Mouse (Mus musculus) heart, adult 10 weeks (tissue): Measurements from ENCODE around the gene Slc35e3. TPM values are rescaled to one million over a fixed set of nuclear protein-coding genes. Genes with fewer than 3 reads are reported as not detected.

Experiments
- polyA plus RNA-seq: library from polyadenylated mRNA; stranded (reverse); fragments of 350-450 nt; fragmentation: Illumina TruSeq; extraction: RNeasy Lipid Tissue Mini Kit (QIAGEN cat#74804); gene quantifications from one replicate; pipeline ENCODE4 v1.2.3, GENCODE M21; 2014; ENCODE audit warnings: low read depth, low replicate concordance

Gene Slc35e3
- 7.6 TPM for polyA plus RNA-seq

DNA sequence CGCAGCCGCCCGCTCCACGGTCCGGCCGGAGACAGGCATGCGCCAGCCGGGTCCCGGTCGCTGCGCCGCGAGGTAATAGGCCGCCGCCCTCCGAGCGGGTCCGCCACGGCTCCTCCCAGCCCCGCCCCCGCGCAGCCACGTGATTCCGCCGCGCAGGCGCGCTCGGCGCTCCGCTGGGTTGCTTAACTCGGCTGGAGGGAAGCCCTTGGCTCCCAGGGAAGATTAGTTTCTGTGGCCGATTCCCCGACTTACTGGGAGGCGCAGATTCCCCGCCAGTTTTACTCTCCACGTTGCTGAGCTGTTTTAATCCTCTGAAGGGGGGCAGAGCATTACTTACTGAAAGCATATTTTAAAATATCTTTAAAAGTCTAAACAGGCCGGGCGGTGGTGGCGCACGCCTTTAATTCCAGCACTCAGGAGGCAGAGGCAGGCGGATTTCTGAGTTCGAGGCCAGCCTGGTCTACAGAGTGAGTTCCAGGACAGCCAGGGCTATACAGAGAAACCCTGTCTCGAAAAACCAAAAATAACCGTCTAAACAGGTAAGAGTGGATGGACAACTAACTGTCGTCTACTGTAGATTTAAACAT, at the start of gene Slc35e3:
TSS of gene Slc35e3 (minus strand) at position 69 of the 587 bp plus-strand sequence.

DNA sequence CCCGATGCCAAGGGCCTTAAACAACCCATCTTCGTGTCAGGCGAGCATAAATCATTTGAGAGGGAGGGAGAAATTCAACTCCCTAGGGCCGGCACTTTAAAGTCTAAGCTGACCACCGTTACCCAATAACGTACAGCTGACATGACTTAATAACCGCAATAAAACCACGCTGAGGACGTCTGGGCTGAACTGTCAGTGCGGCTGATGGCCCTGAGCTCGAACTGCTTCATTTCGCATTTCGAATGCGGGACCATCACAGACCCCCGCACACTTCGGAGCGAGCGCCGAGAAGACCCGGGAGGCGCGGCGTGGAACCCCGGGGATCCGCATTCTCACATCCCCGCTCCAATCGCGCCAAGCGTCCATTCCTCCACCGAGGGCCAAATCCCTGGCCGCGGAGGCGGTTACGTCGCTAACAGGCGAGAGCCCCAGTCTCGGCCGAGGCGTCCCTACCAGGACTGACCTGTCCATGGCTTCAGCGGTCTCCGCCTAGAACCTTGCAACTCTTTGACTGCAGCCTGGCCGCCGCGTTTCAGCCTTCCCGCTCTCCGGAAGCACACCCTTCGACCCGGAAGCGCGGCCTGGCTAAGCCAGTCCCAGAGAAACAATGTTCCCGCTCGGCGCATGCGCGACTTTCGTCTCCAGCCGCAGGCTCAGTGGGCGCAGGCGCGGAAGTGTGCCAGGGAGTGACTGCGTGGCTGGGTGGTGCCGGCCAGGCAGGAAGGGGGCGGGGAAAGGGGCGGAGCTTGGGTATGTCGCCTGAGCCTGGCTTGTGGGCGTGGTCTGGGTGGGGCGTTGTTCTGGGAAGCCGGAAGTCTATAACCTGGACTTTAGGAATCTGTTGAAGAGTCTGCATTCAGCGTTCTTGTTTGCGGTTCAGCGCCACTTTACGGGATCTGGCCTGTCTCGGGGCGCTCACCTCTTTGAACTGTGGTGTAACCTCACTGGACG, 46.3 kb upstream of the Slc35e3 start, which contains the start of gene Nup107:
TSS of gene Nup107 (minus strand) at position 565 of the 951 bp plus-strand sequence.

GRCm38 (mm10) chr10:117710604-117711141, 35.5 kb downstream of the Slc35e3 start, which contains the start of gene Mdm2:
TSS of gene Mdm2 (minus strand) at chr10:117710758.

Other genes with a start within 250 kb of the Slc35e3 start
- gene Cpm, start 116.9 kb downstream of the Slc35e3 start, polyA plus RNA-seq: 3.2 TPM
- 42.6 TPM for gene Mdm2, start 35.6 kb downstream of the Slc35e3 start, polyA plus RNA-seq
- gene Nup107, start 46.3 kb upstream of the Slc35e3 start, polyA plus RNA-seq: 9.3 TPM
- gene Rap1b, start 99.7 kb upstream of the Slc35e3 start, polyA plus RNA-seq: 49.3 TPM